Mouse (Mus musculus) hindbrain, embryonic 11.5 days (tissue): ENCODE data around the gene Fgfr2. TPM values are rescaled to one million over a fixed set of nuclear protein-coding genes. Genes with fewer than 3 reads are reported as not detected.
A peak's percentile ranks its signal among the peaks of the same experiment; 100 is the strongest.

Experiments
- ATAC-seq: fragments of 200-750 bp; cut with Nextera tagmentation; 2 replicates; pipeline ENCODE4 v1.8.0; 2017; ENCODE audit warnings: mild to moderate bottlenecking, moderate TSS enrichment, moderate library complexity; ENCODE audit not compliant: low FRiP score
- DNase-seq: peaks from one replicate; pipeline ENCODE4 v3.0.0-alpha.2; 2015; ENCODE audit warnings: low spot score
- H3K27ac ChIP-seq: fragments of 300-500 bp; sonication (generic); 2 replicates; pipeline ENCODE4 v1.5.1; 2014; ENCODE audit warnings: mild to moderate bottlenecking, low read depth, low read length
- H3K27me3 ChIP-seq: fragments of 300-500 bp; sonication (generic); 2 replicates; pipeline ENCODE4 v1.6.1; 2014; ENCODE audit warnings: mild to moderate bottlenecking, low read length, moderate library complexity, mixed read lengths; ENCODE audit not compliant: control insufficient read depth, insufficient read depth
- H3K36me3 ChIP-seq: fragments of 300-500 bp; sonication (generic); 2 replicates; pipeline ENCODE4 v1.6.1; 2014; ENCODE audit warnings: mild to moderate bottlenecking, low read length, moderate library complexity, mixed read lengths; ENCODE audit not compliant: control insufficient read depth, insufficient read depth
- H3K4me1 ChIP-seq: fragments of 300-500 bp; sonication (generic); replicated peaks from 2 replicates; pipeline ENCODE4 v1.6.1; 2014; ENCODE audit warnings: low read length, mixed read lengths; ENCODE audit not compliant: control insufficient read depth, insufficient read depth
- H3K4me2 ChIP-seq: fragments of 300-500 bp; sonication (generic); replicated peaks from 2 replicates; pipeline ENCODE4 v1.6.1; 2014; ENCODE audit warnings: mild to moderate bottlenecking, low read depth, low read length
- H3K4me3 ChIP-seq: fragments of 300-500 bp; sonication (generic); 2 replicates; pipeline ENCODE4 v1.5.1; 2014; ENCODE audit warnings: low read depth, low read length
- H3K9ac ChIP-seq: fragments of 300-500 bp; sonication (generic); 2 replicates; pipeline ENCODE4 v1.6.1; 2014; ENCODE audit warnings: low read depth, low read length
- H3K9me3 ChIP-seq: fragments of 300-500 bp; sonication (generic); 2 replicates; pipeline ENCODE4 v1.6.1; 2016; ENCODE audit warnings: low read length; ENCODE audit not compliant: control insufficient read depth
- WGBS: fragments of 180-500 bp; shearing (Covaris S2); extraction: QIAGEN DNeasy Blood & Tissue Kit; methylation state at CpG from one replicate; pipeline ENCODE4 v1.1.7; 2014; 5-methylcytosine and 5-hydroxymethylcytosine counted together
- polyA plus RNA-seq: library from polyadenylated mRNA; unstranded; fragments of >200 nt; fragmentation: Nextera tagmentation; extraction: Ambion mirVana; gene quantifications from 2 replicates; pipeline ENCODE4 v1.2.1, GENCODE M21; 2014

The Fgfr2 gene
- polyA plus RNA-seq, 1 experiment from 2014 or later, result 71.3 TPM

DNA sequence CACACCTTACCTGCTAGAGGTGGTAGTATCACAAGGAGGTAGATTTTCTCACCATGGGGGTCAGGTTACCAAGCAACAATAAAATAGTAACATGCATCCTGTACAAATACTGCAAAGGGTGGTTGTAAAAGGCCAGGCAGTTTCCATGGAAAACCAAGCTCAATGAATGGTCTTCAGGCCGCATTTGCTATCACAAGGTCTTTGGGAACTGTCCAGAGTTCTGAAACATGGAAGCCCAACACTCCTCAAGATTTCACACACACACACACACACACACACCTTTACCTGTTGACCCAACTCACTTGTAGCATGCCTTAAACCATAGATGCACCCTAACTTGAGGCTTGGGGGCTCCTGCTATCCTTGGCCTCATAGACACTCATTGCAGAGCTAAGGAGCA, 1878.2 kb downstream of the Fgfr2 start:
- Histone ChIP-seq H3K9me3 (no peaks in the 10 kb centered on the region), H3K4me2 (no peak overlapping the region), H3K36me3 (no peaks in the 10 kb centered on the region), H3K27ac (no peak overlapping the region), H3K9ac (no peak overlapping the region), H3K4me1 (no peaks in the 10 kb centered on the region), H3K27me3 (no peaks in the 10 kb centered on the region), H3K4me3 (no peak overlapping the region)
- 24% methylated on average over 1 of the region's 1 CpGs for WGBS
- ATAC-seq, result no peak
- DNase-seq, result peak; percentile 29

DNA sequence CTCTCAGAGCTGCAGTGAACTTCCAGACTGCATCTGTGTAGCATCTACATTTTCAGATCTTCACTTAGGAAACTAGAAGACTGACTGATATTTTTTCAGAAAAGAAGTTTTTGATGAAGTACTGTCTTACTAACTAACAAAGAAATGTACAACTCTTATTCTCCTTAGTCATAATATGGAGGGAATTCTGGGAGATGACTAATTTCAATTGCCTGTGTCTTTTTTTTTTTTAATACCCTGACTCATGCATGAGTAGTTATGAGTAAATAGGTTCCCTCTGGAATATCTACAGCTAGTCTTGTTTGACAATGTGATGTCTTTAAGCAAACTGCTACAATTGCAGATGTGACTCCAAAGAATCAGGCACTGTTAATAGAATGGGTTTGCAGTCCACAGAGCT, 1887.1 kb downstream of the Fgfr2 start:
- Histone ChIP-seq H3K4me3 (no peak overlapping the region), H3K4me2 (no peak overlapping the region), H3K27me3 (no peaks in the 10 kb centered on the region), H3K4me1 (no peaks in the 10 kb centered on the region), H3K9ac (no peak overlapping the region), H3K27ac (no peak overlapping the region), H3K9me3 (no peaks in the 10 kb centered on the region), H3K36me3 (no peaks in the 10 kb centered on the region)
- DNase-seq (no peak), ATAC-seq (no peak)

DNA sequence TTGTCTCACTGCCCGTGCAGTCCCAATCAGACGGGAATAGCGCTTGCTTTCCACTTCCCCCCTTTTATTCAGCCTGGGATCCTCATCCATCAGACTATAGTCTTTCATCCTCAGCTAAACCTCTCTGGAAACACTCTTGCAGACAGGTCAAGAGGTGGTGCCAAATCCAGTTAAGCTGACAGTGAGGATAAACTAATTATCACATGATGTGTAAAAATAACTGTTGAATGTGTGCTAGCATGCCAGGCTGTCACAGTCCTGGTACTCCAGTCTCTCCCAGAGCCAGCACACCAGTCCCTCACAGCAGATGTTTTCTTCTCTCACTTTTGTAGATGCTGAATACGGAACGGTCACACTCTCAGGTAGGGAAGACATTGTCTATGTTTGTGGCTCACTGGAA, 1900.1 kb downstream of the Fgfr2 start:
- H3K4me2 ChIP-seq, result no peak overlapping the region
- no peak for DNase-seq
- H3K27me3 ChIP-seq, result no peaks in the 10 kb centered on the region
- 82% methylated on average over 5 of the region's 5 CpGs for WGBS
- no peak overlapping the region for H3K27ac ChIP-seq
- no peaks in the 10 kb centered on the region for H3K36me3 ChIP-seq
- no peak overlapping the region for H3K9ac ChIP-seq
- H3K4me3 ChIP-seq, result no peak overlapping the region
- no peaks in the 10 kb centered on the region for H3K9me3 ChIP-seq
- H3K4me1 ChIP-seq, result no peaks in the 10 kb centered on the region
- ATAC-seq, result no peak

DNA sequence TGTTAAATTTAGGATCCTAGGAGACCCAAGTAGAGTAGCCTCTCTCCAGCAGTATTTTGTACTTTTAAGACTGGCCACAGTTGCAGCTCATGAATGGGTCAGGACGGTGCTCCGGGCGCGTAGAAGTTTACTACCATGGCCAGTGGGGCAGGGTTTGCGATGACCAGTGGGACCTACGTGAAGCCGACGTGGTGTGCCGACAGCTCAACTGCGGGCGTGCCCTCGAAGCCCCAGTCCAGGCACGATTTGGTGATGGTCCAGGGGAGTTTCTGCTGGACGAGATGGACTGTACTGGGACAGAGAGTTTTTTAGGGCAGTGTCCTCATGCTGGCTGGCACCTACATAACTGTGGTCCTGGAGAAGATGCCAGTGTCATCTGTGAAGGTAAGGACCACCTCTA, 1935.2 kb downstream of the Fgfr2 start:
- DNase-seq (no peak), ATAC-seq (no peak)
- no peak overlapping the region for H3K27ac ChIP-seq
- H3K36me3 ChIP-seq, result no peaks in the 10 kb centered on the region
- no peak overlapping the region for H3K9ac ChIP-seq
- no peaks in the 10 kb centered on the region for H3K9me3 ChIP-seq
- H3K4me1 ChIP-seq, result no peaks in the 10 kb centered on the region
- 98% methylated on average over 14 of the region's 14 CpGs for WGBS
- H3K27me3 ChIP-seq, result no peaks in the 10 kb centered on the region
- H3K4me3 ChIP-seq, result no peak overlapping the region
- H3K4me2 ChIP-seq, result no peak overlapping the region

DNA sequence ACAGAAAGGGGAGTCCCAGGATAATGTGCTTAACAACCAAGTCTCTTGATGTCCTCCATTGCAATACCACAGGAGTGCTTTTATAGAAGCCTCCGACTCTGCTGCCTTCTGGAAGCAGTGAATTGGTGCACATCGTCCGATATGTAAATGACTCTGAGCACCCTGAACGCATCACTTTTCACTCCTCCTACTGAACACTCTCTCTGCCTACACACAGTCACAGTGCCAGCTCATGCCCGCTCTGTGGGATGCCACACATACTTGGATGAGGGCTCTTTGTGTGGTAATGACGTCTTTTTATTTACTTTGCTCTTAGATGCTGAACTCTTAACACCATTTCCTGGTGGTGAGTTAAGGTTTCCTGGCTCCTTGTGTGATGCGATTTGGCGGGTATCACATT, 1936.1 kb downstream of the Fgfr2 start:
- DNase-seq (no peak), ATAC-seq (no peak)
- H3K27ac ChIP-seq, result no peak overlapping the region
- no peak overlapping the region for H3K9ac ChIP-seq
- H3K9me3 ChIP-seq, result no peaks in the 10 kb centered on the region
- no peaks in the 10 kb centered on the region for H3K4me1 ChIP-seq
- H3K36me3 ChIP-seq, result no peaks in the 10 kb centered on the region
- 78% methylated on average over 8 of the region's 8 CpGs for WGBS
- no peak overlapping the region for H3K4me2 ChIP-seq
- H3K27me3 ChIP-seq, result no peaks in the 10 kb centered on the region
- H3K4me3 ChIP-seq, result no peak overlapping the region

DNA sequence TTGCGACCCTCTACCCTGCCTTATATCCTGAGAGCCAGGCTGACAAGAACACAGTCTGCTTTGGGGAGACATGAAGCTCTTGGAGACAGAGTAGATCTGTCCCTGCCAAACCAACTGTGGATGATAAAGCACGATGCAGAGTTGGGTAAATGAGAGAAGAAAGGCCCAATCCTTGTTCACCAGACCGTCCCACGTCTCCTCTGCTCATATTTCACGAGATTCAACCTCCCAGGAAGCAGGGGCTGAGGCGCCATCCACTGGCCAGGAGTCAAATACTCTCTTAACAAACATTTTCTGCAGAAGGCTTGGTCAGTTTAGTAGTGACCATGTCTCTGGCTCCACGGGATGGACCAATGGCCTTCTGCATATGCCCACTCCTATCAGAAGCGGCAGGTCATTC, 1938.8 kb downstream of the Fgfr2 start:
- H3K4me3 ChIP-seq, result no peak overlapping the region
- 71% methylated on average over 8 of the region's 8 CpGs for WGBS
- H3K27ac ChIP-seq, result no peak overlapping the region
- H3K27me3 ChIP-seq, result no peaks in the 10 kb centered on the region
- no peaks in the 10 kb centered on the region for H3K4me1 ChIP-seq
- DNase-seq (no peak), ATAC-seq (no peak)
- H3K36me3 ChIP-seq, result no peaks in the 10 kb centered on the region
- no peak overlapping the region for H3K4me2 ChIP-seq
- no peaks in the 10 kb centered on the region for H3K9me3 ChIP-seq
- H3K9ac ChIP-seq, result no peak overlapping the region

DNA sequence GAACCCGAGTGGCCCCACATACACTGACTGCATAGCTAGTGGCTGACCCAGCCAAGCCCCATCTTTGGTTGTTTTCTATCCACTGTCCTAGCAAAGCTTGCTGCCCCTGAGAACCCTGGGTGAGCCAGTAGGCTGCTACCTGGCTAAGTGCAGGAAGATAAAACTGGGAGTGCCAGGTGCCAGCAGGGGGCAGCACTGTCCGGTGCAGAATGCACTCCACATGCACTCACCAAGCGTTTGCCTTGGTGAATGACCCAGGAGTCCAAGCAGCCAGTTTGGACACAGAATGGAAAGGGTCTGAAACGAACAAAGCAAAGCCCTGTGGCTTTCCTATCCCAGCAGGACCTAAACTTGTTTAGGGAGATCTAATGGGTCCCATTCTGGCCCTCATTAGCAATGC, 1940.5 kb downstream of the Fgfr2 start:
- 46% methylated on average over 4 of the region's 4 CpGs for WGBS
- H3K9me3 ChIP-seq, result no peaks in the 10 kb centered on the region
- no peak for ATAC-seq

DNA sequence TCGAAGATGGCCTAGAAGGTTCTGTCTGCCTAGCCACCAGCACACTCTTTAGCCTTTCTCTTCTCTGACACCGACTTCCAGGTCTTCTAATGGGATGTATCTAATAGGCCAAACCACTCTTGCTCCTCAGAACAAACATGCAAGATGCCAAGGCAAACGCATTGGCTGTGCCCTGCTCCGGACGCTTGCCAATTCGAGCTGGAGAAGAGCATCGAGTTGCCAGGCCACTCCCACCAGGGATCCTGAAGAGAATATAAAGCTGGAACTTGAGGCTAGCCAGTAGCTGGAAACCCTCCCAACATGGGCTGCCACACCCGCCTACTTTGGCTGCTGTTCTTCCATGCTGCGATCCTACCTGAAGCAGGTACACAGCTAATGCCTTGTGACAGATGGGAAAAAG, 1949.0 kb downstream of the Fgfr2 start, which contains the start of gene 5430419D17Rik:
Gene 5430419D17Rik (plus strand): TSS at position 282 of the 400 bp plus-strand sequence.
- no peak for ATAC-seq

More for the DNA sequence above, 1940.5 kb downstream of the Fgfr2 start:
- no peaks in the 10 kb centered on the region for H3K27me3 ChIP-seq
- no peaks in the 10 kb centered on the region for H3K36me3 ChIP-seq
- H3K27ac ChIP-seq, result no peak overlapping the region
- H3K4me2 ChIP-seq, result no peak overlapping the region
- no peak overlapping the region for H3K9ac ChIP-seq
- DNase-seq, result peak; percentile 54
- no peaks in the 10 kb centered on the region for H3K4me1 ChIP-seq
- no peak overlapping the region for H3K4me3 ChIP-seq

DNA sequence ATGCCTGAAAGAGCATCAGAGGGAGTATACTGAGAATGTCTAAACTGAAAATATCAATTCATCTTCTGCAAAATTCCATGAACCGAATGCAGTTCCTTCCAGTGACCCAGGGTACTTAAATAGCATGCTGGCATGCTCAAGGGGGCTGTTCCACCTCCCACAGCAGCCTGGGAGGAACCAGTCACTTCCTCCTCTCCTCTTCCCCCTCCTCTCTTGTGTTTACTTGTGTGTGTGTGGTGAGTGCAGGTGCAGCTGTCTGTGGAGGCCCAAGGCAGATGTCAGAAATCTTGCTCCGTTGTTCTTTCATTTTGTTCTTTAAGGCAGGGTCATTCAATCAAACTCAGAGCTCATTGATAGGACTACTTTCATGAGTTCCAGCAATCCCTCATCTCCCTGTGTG, 1954.1 kb downstream of the Fgfr2 start:
- H3K4me1 ChIP-seq, result no peaks in the 10 kb centered on the region
- H3K27ac ChIP-seq, result no peak overlapping the region
- DNase-seq (no peak), ATAC-seq (no peak)
- H3K4me2 ChIP-seq, result no peak overlapping the region
- H3K4me3 ChIP-seq, result no peak overlapping the region
- H3K9me3 ChIP-seq, result no peaks in the 10 kb centered on the region
- H3K36me3 ChIP-seq, result no peaks in the 10 kb centered on the region
- no peaks in the 10 kb centered on the region for H3K27me3 ChIP-seq
- no peak overlapping the region for H3K9ac ChIP-seq
- WGBS, result 65% methylated on average over 2 of the region's 2 CpGs

More for the DNA sequence above, 1949.0 kb downstream of the Fgfr2 start, which contains the start of gene 5430419D17Rik:
- no peaks in the 10 kb centered on the region for H3K4me1 ChIP-seq
- H3K9ac ChIP-seq, result no peak within 1 kb of the TSS
- no peak within 1 kb of the TSS for H3K4me2 ChIP-seq
- H3K27me3 ChIP-seq, result no peaks in the 10 kb centered on the region
- H3K9me3 ChIP-seq, result no peaks in the 10 kb centered on the region
- H3K4me3 ChIP-seq, result no peak within 1 kb of the TSS
- H3K36me3 ChIP-seq, result no peaks in the 10 kb centered on the region
- WGBS, result 90% methylated on average over 9 of the region's 9 CpGs
- H3K27ac ChIP-seq, result no peak within 1 kb of the TSS
- DNase-seq, result no peak
